Mouse (Mus musculus) liver, adult 2 months (tissue): ENCODE data around the gene Rundc3a. TPM values are rescaled to one million over a fixed set of nuclear protein-coding genes. Genes with fewer than 3 reads are reported as not detected.
A peak's percentile ranks its signal among the peaks of the same experiment; 100 is the strongest.

Experiments used
- DNase-seq: peaks from one replicate; pipeline ENCODE4 v3.0.0-alpha.2; 2011; ENCODE audit warnings: low read depth, low spot score; ENCODE audit errors: extremely low read depth
- H3K27ac ChIP-seq: fragments of 200-500 bp; replicated peaks from 2 replicates; pipeline ENCODE4 v1.5.1; 2012; ENCODE audit warnings: low read depth, mild to moderate bottlenecking, control low read depth, inconsistent platforms, low read length; ENCODE audit not compliant: insufficient read depth
- H3K27me3 ChIP-seq: fragments of 200-500 bp; 2 replicates; pipeline ENCODE4 v1.6.1; 2012; ENCODE audit warnings: mild to moderate bottlenecking, moderate library complexity, low read length, inconsistent platforms; ENCODE audit not compliant: control insufficient read depth, insufficient read depth
- H3K36me3 ChIP-seq: fragments of 200-500 bp; 2 replicates; pipeline ENCODE4 v1.6.1; 2012; ENCODE audit warnings: low read length, inconsistent platforms; ENCODE audit not compliant: control insufficient read depth, insufficient read depth
- H3K4me1 ChIP-seq: fragments of 200-500 bp; 2 replicates; pipeline ENCODE4 v1.6.1; 2011; ENCODE audit warnings: low read length; ENCODE audit not compliant: control insufficient read depth, insufficient read depth
- H3K4me3 ChIP-seq: fragments of 200-500 bp; 2 replicates; pipeline ENCODE4 v1.5.1; 2011; ENCODE audit warnings: low read depth, mild to moderate bottlenecking, control low read depth, low read length, moderate library complexity; ENCODE audit not compliant: insufficient read depth
- H3K79me2 ChIP-seq: fragments of 200-500 bp; 2 replicates; pipeline ENCODE4 v1.6.1; 2012; ENCODE audit warnings: inconsistent platforms, mild to moderate bottlenecking, low read length, moderate library complexity; ENCODE audit not compliant: control insufficient read depth, insufficient read depth
- H3K9ac ChIP-seq: fragments of 200-500 bp; 2 replicates; pipeline ENCODE4 v1.6.1; 2012; ENCODE audit warnings: low read depth, mild to moderate bottlenecking, control low read depth, inconsistent platforms, low read length
- CTCF ChIP-seq: fragments of 200-500 bp; IDR thresholded peaks from 2 replicates; pipeline ENCODE4 v1.5.1; 2011; ENCODE audit warnings: low read depth, low read length, control low read depth
- POLR2A ChIP-seq: fragments of 200-500 bp; IDR thresholded peaks from 2 replicates; pipeline ENCODE4 v1.6.1; 2011; ENCODE audit warnings: low read length, control low read depth; ENCODE audit not compliant: insufficient read depth; ENCODE audit errors: extremely low read depth
- WGBS: fragments of 180-500 bp; shearing (Covaris S2); methylation state at CpG from one replicate; pipeline ENCODE4 v1.1.7; 2018; 5-methylcytosine and 5-hydroxymethylcytosine counted together
- polyA plus RNA-seq: library from polyadenylated mRNA; depleted of rRNA; stranded (reverse); fragments of >200 nt; gene quantifications from 2 replicates; pipeline ENCODE4 v1.2.3, GENCODE M21; 2012
- total RNA-seq: library from RNA; depleted of rRNA; stranded (reverse); fragments of >200 nt; gene quantifications from 2 replicates; pipeline ENCODE4 v1.2.3, GENCODE M21; 2014

The Rundc3a gene
- total and polyA plus RNA-seq, 2 experiments = 1.0 to 2.1 TPM

DNA sequence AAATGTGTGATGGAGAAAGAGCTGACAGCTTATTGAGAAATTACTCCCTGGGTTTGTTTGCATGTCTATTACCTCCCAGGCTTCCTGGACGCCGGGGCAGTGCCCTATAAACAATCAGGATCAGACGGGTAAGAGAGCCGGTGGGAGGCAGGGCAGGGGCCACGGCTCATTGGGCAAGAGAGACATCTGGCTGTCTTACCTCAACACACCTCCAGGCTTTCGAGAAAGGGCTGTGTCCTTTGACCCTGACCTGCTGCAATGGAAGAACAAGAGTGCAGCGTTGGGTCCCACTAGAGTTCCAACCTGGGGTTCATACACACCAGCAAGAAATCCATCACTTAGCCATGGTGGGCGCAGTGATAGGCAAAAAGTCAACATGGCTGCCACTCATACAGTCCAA lies 28.4 kb downstream of the Rundc3a start:
- Histone ChIP-seq H3K79me2 (no peaks in the 10 kb centered on the region), H3K4me3 (no peak overlapping the region), H3K36me3 (no peaks in the 10 kb centered on the region), H3K27me3 (no peaks in the 10 kb centered on the region), H3K4me1 (peaks cover 14% of the 10 kb centered on the region), H3K9ac (no peak overlapping the region), H3K27ac (peak overlapping the region; percentile 74)
- DNase-seq = peak; percentile 88
- TF ChIP-seq POLR2A (no peak), CTCF (peak; percentile 43)
- 23% methylated on average over 8 of the region's 8 CpGs for WGBS

DNA sequence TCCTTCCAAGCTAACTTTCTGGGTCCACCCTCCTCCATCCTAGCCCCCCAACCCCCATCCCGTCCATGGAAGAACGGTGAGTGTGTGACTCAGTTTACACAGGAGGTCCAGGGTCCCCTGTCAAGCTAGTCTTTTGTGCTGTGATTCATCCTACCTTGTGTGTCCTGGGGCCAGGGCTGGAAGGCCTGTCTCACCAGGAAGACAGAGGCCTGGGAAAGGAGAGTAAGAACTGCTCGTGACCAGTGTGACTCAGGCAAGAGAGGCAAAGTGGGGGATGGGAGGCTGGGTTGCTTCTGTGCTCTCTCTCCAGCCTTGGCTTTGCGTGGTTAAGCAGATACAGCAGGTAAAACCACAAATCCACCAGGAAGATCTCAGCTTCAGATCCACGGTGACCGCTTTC lies 31.5 kb downstream of the Rundc3a start:
- TF ChIP-seq POLR2A = no peak
- TF ChIP-seq CTCF = no peak
- 91% methylated on average over 6 of the region's 6 CpGs for WGBS
- DNase-seq = no peak
- no peak overlapping the region for H3K27ac ChIP-seq
- H3K27me3 ChIP-seq = no peaks in the 10 kb centered on the region
- H3K79me2 ChIP-seq = no peaks in the 10 kb centered on the region
- H3K4me1 ChIP-seq = peaks cover 17% of the 10 kb centered on the region
- H3K9ac ChIP-seq = no peak overlapping the region
- H3K36me3 ChIP-seq = no peaks in the 10 kb centered on the region
- no peak overlapping the region for H3K4me3 ChIP-seq

DNA sequence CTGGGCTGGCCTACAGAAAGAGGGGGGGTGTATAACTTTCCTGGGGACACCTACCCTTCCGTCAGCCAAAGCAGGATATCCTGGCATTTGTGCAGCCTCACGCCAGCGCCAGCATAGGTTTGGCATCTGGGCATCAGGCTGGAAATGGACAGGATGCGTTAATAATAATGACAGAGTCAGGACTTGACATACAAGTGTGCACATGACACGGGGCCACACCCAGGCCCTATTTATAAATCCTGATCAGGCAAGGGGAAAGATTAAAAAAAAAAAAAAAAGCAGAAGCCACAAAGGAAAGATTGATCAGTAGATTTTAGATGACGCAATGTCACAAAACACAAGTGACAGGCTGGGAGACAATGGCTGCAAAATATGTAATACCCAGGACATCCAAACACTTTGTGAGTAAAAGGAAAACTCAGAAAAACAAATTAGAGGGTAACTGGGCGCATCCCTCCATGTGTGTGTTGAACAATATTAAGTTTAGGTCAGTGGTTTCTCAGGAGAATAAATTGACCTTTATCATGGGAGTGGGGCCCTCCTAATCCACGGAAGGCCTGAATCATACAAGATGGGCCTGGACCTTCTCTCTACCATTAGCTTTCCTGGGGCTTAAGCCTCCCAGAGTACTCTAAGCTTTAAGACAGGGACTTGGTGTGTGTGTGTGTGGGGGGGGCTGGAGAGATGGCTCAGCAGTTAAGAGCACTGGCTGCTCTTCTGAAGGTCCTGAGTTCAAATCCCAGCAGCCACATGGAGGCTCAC lies 32.5 kb downstream of the Rundc3a start:
- H3K27ac ChIP-seq = no peak overlapping the region; the same call in 1 of the 2 replicates
- H3K4me3 ChIP-seq = no peak overlapping the region
- H3K4me1 ChIP-seq = peaks cover 14% of the 10 kb centered on the region
- H3K79me2 ChIP-seq = no peaks in the 10 kb centered on the region
- 83% methylated on average over 8 of the region's 8 CpGs for WGBS
- H3K27me3 ChIP-seq = no peaks in the 10 kb centered on the region
- no peak overlapping the region for H3K9ac ChIP-seq
- no peaks in the 10 kb centered on the region for H3K36me3 ChIP-seq
- no peak for DNase-seq
- TF ChIP-seq POLR2A = no peak

DNA sequence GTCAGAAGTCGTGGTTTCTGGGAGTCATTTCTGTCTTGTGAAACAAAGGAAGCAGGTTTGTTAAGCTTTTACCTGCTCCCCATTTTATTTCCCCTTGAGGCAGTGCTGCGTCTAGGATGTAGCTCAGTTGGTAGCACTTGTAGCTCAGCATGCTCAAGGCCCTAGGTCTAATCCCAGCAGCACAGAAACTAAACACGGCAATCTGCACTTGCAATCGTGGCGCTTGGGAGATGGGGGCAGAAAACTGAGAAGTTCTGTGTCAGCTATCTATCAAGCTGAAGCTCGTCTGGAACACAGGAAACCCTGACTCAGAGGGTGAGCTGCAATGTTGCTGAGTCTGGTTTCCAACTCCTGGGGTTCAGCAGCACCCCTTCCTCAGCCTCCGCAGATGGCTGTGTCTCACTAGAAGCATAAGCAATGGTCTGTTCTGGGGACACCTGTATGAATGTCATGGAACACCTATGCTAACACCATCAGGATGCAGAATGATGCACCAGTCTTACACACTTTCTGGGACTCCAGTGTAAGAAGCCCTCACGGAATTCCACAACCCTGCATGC lies 35.9 kb downstream of the Rundc3a start:
- DNase-seq = no peak
- TF ChIP-seq POLR2A (no peak), CTCF (no peak)
- Histone ChIP-seq H3K4me1 (peaks cover 18% of the 10 kb centered on the region), H3K36me3 (0 out of 2 replicates have a peak, but pooled peaks cover under 1% of the 10 kb centered on the region), H3K27me3 (no peaks in the 10 kb centered on the region), H3K27ac (peak overlapping the region; percentile 22), H3K79me2 (no peaks in the 10 kb centered on the region; the same call in 1 of the 2 replicates), H3K4me3 (peak overlapping the region; percentile 13; the same call in 1 of the 2 replicates), H3K9ac (peak overlapping the region; percentile 46; the same call in 1 of the 2 replicates)
- WGBS = 73% methylated on average over 8 of the region's 8 CpGs

DNA sequence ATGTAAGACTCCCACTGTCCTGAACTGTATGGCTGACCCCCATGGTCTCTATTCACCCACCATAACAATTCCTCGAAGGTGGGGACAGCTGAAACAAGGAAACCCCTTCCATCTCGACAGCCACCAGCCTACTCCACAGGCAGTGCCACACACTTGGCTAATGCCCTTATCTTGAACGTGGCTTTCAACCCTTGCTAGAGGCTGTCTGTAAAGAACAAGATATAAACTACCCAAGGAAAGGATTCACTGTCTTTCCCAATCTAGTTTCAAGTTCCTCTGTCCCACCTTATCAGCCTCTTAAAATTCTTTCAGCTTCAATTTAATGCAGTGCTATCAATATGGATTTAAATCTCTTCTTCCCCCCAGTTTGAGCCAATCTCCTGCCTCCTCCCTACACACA lies 36.3 kb downstream of the Rundc3a start:
- H3K4me1 ChIP-seq = peaks cover 18% of the 10 kb centered on the region
- no peak for TF ChIP-seq POLR2A
- no peak for TF ChIP-seq CTCF
- 0 out of 2 replicates have a peak, but pooled peaks cover 2% of the 10 kb centered on the region for H3K36me3 ChIP-seq
- H3K27me3 ChIP-seq = no peaks in the 10 kb centered on the region
- peak overlapping the region; percentile 46; the same call in 1 of the 2 replicates for H3K9ac ChIP-seq
- no peak for DNase-seq
- H3K27ac ChIP-seq = peak overlapping the region; percentile 22
- WGBS = 37% methylated on average over 3 of the region's 3 CpGs
- H3K79me2 ChIP-seq = no peaks in the 10 kb centered on the region; the same call in 1 of the 2 replicates
- peak overlapping the region; percentile 15 for H3K4me3 ChIP-seq
